Mouse (Mus musculus) testis, adult 2 months (tissue): ENCODE measurements around the gene 2410141K09Rik.
"Not testable (repeated sequence)": the region's sequence is repeated elsewhere in the genome, so short reads cannot be mapped to it uniquely, and the experiment has no call there.

Experiments
- CTCF ChIP-seq: fragments of 200-500 bp; IDR thresholded peaks from 2 replicates; pipeline ENCODE4 v1.5.1; 2012; ENCODE audit warnings: low read depth, mild to moderate bottlenecking, inconsistent platforms, low read length, moderate library complexity; ENCODE audit not compliant: control insufficient read depth, insufficient read depth, insufficient replicate concordance
- POLR2A ChIP-seq: fragments of 200-500 bp; IDR thresholded peaks from 2 replicates; pipeline ENCODE4 v1.6.1; 2012; ENCODE audit warnings: low read depth, mild to moderate bottlenecking, inconsistent platforms, low read length, moderate library complexity; ENCODE audit not compliant: control insufficient read depth

DNA sequence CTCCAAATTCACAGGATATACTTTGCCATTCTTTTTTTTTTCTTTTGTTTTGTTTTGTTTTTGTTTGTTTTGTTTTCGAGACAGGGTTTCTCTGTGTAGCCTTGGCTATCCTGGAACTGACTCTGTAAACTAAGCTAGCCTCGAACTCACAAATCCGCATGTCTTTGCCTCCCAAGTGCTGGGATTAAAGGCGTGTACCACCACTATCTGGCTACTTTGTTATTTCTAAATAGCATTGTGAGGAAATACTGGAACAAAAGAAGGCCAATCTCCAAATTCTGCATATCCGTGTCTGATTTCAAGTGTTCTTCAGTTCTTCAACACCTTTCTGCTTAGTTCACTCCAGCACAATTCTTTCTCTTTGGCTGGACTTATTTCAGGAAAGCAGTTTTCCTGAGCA is 14.1 kb downstream of the 2410141K09Rik start:
- not testable (repeated sequence) for TF ChIP-seq POLR2A, CTCF
